Mouse (Mus musculus): ENCODE data around the gene Gpn1. TPM values are rescaled to one million over a fixed set of nuclear protein-coding genes. Genes with fewer than 3 reads are reported as not detected.

Gpn1 gene
- 10 to 100 TPM; 32.8 to 48.0 TPM for polyA plus RNA-seq (2017; shearing (Covaris generic))

DNA sequence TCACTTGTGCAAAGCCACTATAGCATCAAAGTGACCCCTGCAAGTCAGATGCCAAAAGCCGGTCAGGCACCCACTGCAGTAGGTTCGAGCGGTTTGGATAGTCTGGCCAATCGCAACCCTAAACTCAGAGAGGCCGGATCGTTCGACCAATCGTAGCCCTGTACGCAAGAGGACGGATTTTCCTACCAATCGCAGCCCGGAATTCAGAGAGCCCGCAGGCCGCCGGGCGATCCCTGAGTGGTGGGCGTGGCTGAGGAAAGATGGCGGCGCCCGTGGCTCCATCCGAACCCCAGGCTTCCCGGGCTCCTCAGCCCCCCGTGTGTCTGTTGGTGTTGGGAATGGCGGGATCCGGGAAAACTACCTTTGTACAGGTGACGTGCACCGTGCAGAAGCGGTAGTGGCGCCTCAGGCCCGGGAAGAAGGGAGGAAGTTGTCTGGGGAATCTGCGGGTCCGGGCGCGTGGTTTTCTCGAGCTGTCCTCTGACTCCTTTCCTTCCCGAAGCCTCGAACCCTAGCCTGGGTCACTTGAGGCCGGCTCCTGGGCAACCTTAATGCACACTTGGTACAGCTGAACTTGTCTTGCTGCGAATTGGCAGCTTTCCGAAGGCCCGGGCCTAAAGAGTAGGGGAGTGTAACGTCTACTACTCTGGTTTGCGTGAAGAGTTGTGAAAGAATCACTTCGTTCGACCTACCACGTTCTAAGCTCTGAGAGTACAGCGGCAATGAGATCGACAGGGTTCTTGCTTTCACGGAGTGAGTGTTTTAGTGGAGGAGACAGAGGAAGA, at the start of gene Gpn1:
Gpn1 (plus strand) TSS at position 229 of the 785 bp plus-strand sequence.

DNA sequence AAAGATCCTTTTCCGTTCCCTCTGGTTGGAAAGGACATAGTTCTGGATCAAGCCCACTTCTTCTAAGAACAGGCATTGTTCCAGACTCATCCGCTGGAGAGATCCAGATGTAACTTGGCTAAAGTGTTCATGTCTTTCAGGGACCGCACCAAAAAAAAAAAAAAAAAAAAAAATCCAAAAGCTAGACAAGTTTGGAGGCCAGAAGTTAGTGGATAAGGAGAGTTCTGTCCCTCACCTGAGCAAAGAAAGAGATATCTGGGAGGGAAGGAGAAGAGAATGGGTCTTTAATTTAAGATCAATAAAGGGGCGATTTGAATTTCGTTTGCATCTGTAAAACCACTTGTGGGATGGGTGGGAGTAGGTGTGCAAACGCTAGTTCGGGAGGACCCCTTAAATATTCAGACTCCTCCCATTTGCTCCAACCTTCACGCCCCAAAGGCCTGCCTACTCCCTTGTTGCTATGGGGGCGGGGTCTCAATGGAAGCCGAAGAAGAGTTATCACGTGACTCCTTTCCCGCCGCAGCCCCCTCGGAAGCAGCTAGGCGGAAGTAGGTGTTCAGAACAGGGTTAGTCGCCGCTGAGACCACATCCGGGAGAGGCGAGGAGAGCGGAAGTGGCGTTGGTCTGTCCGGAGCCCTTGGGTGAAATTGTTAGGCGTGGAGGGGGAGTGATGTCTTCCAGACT, 42.5 kb upstream of the Gpn1 start, which contains the start of gene Zfp512:
Zfp512 (plus strand) TSS at position 554 of the 684 bp plus-strand sequence.

GRCm38 (mm10) chr5:31485440-31485839, 9.1 kb upstream of the Gpn1 start, which contains the start of gene 4930548H24Rik:
TSS of gene 4930548H24Rik (plus strand) at chr5:31485740.

GRCm38 (mm10) chr5:31526354-31527116, 32.0 kb downstream of the Gpn1 start, which contains the start of gene Slc4a1ap:
TSS of gene Slc4a1ap (plus strand) at chr5:31526995.

GRCm38 (mm10) chr5:31527707-31528106, 33.2 kb downstream of the Gpn1 start, which contains the start of gene Supt7l:
TSS of gene Supt7l (minus strand) at chr5:31527807.

Other genes starting within 250 kb of the Gpn1 start
- gene Krtcap3, start 243.1 kb upstream of the Gpn1 start, polyA plus RNA-seq (2017; shearing (Covaris generic)): 10 to 100 TPM; 42.9 to 53.5 TPM
- gene Ift172, start 203.6 kb upstream of the Gpn1 start, polyA plus RNA-seq (2017; shearing (Covaris generic)): 10 to 100 TPM in 1 of 2 experiments, 1 to 10 TPM in 1; 6.7 to 10.3 TPM
- gene Fndc4, start 198.7 kb upstream of the Gpn1 start, polyA plus RNA-seq (2017; shearing (Covaris generic)): under 1 TPM; 0.16 to 0.71 TPM
- gene Gckr, start 197.3 kb upstream of the Gpn1 start, polyA plus RNA-seq (2017; shearing (Covaris generic)): under 1 TPM; 0.07 to 0.99 TPM
- 10 to 100 TPM; 53.9 to 61.7 TPM for gene Zfp512, start 42.3 kb upstream of the Gpn1 start, polyA plus RNA-seq (2017; shearing (Covaris generic))
- gene 4930548H24Rik, start 9.0 kb upstream of the Gpn1 start, polyA plus RNA-seq (2017; shearing (Covaris generic)): 1 to 10 TPM in 1 of 2 experiments, under 1 TPM in 1; 0.35 to 2.4 TPM
- 10 to 100 TPM; 51.0 to 58.9 TPM for gene Slc4a1ap, start 32.3 kb downstream of the Gpn1 start, polyA plus RNA-seq (2017; shearing (Covaris generic))
- gene Supt7l, start 33.1 kb downstream of the Gpn1 start, polyA plus RNA-seq (2017; shearing (Covaris generic)): 10 to 100 TPM; 27.0 to 33.5 TPM
- 100 to 1,000 TPM; 201 to 233 TPM for gene Mrpl33, start 102.2 kb downstream of the Gpn1 start, polyA plus RNA-seq (2017; shearing (Covaris generic))
- 10 to 100 TPM; 14.6 to 19.4 TPM for gene Rbks, start 202.9 kb downstream of the Gpn1 start, polyA plus RNA-seq (2017; shearing (Covaris generic))
- 10 to 100 TPM; 37.7 to 51.3 TPM for gene Babam2, start 202.9 kb downstream of the Gpn1 start, polyA plus RNA-seq (2017; shearing (Covaris generic))